Mouse (Mus musculus) lung, postnatal 4 days (tissue): Measurements from ENCODE around the gene Spink8.

Source experiments
- DNase-seq, 2 experiments: peaks; one replicate each; pipeline ENCODE4 v3.0.0; 2021

The Spink8 gene

DNA sequence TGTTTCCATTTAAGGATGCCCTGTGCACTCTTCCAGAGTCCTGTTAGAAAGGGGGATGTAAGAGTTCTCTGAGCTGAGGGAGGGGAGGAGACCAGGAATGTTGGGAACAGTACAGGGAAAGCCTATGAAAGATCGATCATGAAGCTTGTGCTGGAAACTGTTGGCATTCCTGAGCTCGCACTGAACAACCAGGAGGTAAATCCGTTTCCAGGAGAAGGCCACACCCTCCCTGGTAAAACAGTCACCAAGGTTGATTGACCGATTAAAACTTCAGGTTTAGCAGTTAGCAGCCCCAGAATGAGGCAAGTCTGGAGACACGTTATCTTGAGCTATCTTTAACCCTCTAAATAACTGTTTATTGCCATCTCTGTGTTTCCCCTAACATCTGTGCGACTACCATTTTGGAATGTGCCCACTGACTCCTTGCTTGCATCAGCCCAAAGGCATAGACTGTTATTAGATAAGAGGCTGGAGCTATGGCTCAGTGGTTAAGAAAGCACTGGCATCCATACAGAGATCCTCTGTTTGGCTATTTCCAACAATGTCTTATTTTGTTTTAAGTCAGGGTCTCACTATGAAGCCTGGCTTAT is 59.0 kb downstream of the Spink8 start:
- DNase-seq = no peak

DNA sequence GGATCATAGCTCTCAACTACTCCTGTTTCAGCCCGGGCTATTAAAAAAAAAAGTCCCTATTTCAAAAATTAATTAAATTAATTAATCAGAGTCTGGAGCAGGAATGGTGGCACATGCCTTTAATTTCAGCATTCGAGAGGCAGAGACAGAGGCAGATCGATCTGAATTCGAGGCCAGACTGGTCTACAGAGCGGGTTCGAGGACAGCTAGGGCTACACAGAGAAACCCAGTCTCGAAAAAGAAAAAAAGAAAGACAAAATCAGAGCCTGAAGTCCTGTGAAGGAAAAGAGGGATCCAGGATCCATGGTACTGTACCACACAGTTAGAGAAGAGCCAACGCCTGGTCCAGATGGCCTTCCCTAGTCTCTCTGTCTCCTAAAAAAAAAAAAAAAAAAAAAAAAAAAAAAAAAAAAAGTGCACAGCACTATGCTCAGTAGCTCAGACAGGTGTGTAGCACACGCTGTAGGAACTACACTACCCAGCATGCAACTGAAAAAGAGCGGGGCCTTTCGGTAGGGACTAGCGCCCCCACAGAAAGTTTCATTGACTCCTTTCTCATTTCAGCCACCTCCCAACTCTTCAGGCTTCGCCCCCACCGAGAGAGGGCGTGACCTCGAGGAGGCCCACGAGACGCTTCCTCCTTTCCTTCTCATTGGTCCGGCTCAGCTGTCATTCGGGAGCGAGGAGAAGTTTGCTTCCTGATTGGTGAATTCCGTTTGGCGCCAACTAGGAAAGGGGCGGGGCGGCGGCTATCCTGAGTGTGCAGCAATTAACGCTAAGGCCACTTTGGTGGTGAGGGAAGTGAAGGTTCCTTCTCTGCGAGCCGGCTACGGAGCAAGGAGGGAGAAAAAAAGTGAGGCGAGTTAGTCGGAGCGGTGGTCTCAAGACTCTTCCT is 63.0 kb downstream of the Spink8 start, which contains the start of gene Cdc25a:
Cdc25a (plus strand) TSS at position 783 of the 895 bp plus-strand sequence.
- DNase-seq = peak; percentile 98 to 99

DNA sequence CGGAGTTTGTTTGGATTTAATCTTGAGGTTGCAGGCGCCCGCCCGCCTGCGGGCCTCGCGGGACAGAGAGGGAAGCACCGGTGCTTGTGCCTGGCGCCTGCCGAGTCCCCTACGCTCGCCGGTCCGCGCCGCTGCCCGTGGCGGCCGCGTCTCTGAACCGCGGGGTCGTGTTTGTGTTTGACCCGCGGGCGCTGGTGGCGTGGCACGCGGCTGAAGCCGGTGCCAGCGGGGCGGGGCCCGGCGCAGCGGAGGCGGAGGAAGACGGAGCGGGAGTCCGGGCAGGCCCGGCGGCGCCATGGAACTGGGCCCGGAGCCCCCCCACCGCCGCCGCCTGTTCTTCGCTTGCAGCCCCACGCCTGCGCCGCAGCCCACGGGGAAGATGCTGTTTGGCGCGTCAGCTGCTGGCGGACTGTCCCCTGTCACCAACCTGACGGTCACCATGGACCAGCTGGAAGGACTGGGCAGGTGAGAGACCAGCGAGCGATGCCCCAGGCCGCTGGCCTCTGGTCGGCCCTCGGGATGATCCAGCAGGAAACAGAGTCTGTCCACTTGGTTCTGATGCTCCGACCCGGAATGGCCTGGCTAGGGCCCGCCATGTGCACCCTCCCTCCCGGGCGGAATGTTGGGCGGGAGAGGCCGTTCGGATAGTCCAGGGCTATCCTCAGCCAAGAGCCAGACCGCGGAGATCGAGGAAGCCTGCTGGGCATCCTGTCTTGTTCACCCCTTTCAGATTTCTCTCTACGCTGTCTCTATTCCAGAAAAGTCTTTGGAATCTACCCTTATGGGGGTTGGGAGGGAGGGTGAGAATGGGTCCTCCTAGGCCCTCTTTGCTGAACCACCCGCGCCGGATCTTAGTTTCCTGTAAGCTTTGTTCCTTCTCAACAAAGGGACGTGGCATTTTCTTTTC is 63.9 kb downstream of the Spink8 start:
- peak; percentile 75 to 84 for DNase-seq
